Mouse (Mus musculus): Measurements from ENCODE around the gene 9630041A04Rik. TPM values are rescaled to one million over a fixed set of nuclear protein-coding genes. Genes with fewer than 3 reads are reported as not detected.

Gene 9630041A04Rik
- not detected for polyA plus RNA-seq (2014; fragmentation: Illumina TruSeq; extraction: RNeasy Lipid Tissue Mini Kit (QIAGEN cat#74804))

DNA sequence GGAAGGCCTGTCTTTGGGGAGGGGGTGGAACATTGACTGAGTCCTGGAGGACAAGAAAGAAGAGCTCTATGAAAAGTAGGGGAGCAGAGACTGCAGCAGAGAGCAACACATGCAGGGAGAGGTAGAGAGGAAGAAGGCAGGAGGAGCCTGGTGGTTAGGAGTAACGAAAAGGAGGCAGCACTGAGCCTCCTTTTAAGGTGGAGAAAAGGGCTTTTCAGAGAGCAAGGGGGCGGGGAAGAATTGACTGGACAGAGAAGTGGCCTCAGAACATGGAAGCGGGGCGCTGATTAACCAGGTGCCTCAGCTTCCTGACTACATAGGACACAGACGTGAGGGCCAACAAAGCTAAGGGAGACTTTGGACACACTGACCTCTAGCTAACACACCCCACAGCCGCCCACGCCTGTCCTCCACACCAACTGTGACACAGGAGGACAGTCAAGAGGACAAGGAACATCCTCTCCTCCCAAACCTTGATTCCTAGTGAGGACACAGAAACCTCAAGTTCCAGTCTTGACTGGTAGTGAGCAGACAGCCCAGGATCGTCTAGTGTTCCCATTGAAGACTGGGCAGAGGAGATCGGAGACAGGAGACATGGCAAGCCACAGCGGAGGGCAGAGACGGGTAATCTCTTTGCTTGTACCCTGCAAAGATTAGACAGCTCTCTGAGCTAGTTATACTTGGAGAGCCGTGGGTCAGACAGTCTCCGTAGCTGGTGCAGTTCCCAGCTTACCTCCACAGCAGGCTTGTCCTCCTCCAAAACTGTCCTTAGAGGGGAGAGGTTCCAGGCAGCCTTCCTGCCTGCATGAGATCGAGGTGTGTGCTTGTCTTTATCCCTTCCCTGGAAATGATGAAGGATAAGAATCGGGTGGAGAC is at the start of gene 9630041A04Rik:
9630041A04Rik (plus strand) TSS at position 246 of the 876 bp plus-strand sequence.

Measured in ovary, adult 10 weeks (tissue).